Mouse (Mus musculus) heart, embryonic 13.5 days (tissue): Measurements from ENCODE around the gene Pnkd. TPM values are rescaled to one million over a fixed set of nuclear protein-coding genes. Genes with fewer than 3 reads are reported as not detected.

ENCODE experiments used
- ATAC-seq: fragments of 200-750 bp; cut with Nextera tagmentation; 2 replicates; pipeline ENCODE4 v1.8.0; 2017; ENCODE audit warnings: moderate TSS enrichment; ENCODE audit not compliant: insufficient number of reproducible peaks, low FRiP score, low TSS enrichment; ENCODE audit errors: extremely low read depth
- H3K27ac ChIP-seq: fragments of 300-500 bp; sonication (generic); replicated peaks from 2 replicates; pipeline ENCODE4 v1.5.1; 2015; ENCODE audit warnings: moderate library complexity, mild to moderate bottlenecking, inconsistent platforms
- H3K27me3 ChIP-seq: fragments of 300-500 bp; sonication (generic); replicated peaks from 2 replicates; pipeline ENCODE4 v1.6.1; 2015; ENCODE audit warnings: mild to moderate bottlenecking, inconsistent platforms
- H3K36me3 ChIP-seq: fragments of 300-500 bp; sonication (generic); 2 replicates; pipeline ENCODE4 v1.6.1; 2015; ENCODE audit warnings: mild to moderate bottlenecking, inconsistent platforms
- H3K4me1 ChIP-seq: fragments of 300-500 bp; sonication (generic); 2 replicates; pipeline ENCODE4 v1.6.1; 2015; ENCODE audit warnings: inconsistent platforms
- H3K4me2 ChIP-seq: fragments of 300-500 bp; sonication (generic); 2 replicates; pipeline ENCODE4 v1.6.1; 2015; ENCODE audit warnings: inconsistent platforms, mild to moderate bottlenecking, moderate library complexity
- H3K4me3 ChIP-seq: fragments of 300-500 bp; sonication (generic); 2 replicates; pipeline ENCODE4 v1.5.1; 2015; ENCODE audit warnings: moderate library complexity, mild to moderate bottlenecking, inconsistent platforms
- H3K9ac ChIP-seq: fragments of 300-500 bp; sonication (generic); 2 replicates; pipeline ENCODE4 v1.6.1; 2015; ENCODE audit warnings: inconsistent platforms, mild to moderate bottlenecking, moderate library complexity
- H3K9me3 ChIP-seq: fragments of 300-500 bp; sonication (generic); 2 replicates; pipeline ENCODE4 v1.6.1; 2016; ENCODE audit warnings: inconsistent platforms
- WGBS: fragments of 180-500 bp; shearing (Covaris S2); methylation state at CpG from one replicate; pipeline ENCODE4 v1.1.7; 2015; ENCODE audit warnings: mixed read lengths; 5-methylcytosine and 5-hydroxymethylcytosine counted together
- polyA plus RNA-seq: library from polyadenylated mRNA; unstranded; fragments of >200 nt; fragmentation: Nextera tagmentation; extraction: Ambion mirVana; gene quantifications from 2 replicates; pipeline ENCODE4 v1.2.1, GENCODE M21; 2015

The Pnkd gene
- polyA plus RNA-seq, 1 experiment from 2014 or later: 227 TPM

DNA sequence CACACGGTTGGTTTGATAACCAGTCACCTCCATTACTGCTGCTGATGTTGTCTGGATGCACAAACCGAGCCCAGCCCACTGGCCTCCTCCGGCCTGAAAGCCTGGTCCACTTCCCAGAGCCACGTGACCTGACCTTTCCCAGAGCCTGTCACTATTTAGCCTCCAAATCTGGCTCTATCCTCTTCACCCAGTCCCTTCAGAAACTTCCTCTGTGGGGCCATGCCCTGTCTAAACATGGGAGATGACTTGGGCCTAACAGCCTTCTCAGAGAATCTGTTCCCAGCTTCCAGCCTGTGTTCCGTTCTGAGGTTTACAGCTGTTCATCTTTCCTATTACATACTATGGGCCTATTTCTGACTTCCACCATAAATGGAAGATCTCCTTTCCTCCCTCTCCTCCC, 78.7 kb downstream of the Pnkd start:
- Histone ChIP-seq H3K4me1 (peaks cover 18% of the 10 kb centered on the region), H3K36me3 (no peaks in the 10 kb centered on the region), H3K4me3 (no peak overlapping the region), H3K9ac (no peak overlapping the region), H3K27ac (no peak overlapping the region), H3K27me3 (0 out of 2 replicates have a peak, but pooled peaks cover 4% of the 10 kb centered on the region), H3K9me3 (no peaks in the 10 kb centered on the region), H3K4me2 (no peak overlapping the region)
- ATAC-seq: no peak
- 52% methylated on average over 5 of the region's 5 CpGs for WGBS

DNA sequence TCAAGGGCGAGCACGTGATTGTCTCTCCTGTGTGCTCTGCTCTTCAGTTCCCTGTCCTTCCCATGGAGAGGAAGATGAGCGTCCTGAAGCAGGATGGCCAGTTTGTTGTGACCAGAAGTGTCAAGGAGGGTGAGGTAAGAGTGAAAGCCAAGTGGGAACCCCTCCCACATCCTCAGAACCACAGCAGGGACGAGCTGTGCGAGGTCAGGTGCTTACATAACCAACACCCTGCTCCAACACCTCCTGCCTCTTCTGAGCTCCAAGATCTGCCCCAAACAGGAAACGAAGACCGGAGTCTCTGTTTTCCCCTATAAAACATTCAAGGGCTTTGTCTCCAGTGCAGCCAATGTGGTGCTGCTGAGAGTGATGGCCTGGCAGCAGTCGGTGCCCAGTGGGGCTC, 79.5 kb downstream of the Pnkd start:
- Histone ChIP-seq H3K4me1 (peaks cover 20% of the 10 kb centered on the region), H3K27me3 (0 out of 2 replicates have a peak, but pooled peaks cover 4% of the 10 kb centered on the region), H3K9ac (no peak overlapping the region), H3K4me3 (no peak overlapping the region), H3K4me2 (no peak overlapping the region), H3K9me3 (no peaks in the 10 kb centered on the region), H3K36me3 (no peaks in the 10 kb centered on the region), H3K27ac (no peak overlapping the region)
- 63% methylated on average over 8 of the region's 8 CpGs for WGBS
- ATAC-seq: no peak

DNA sequence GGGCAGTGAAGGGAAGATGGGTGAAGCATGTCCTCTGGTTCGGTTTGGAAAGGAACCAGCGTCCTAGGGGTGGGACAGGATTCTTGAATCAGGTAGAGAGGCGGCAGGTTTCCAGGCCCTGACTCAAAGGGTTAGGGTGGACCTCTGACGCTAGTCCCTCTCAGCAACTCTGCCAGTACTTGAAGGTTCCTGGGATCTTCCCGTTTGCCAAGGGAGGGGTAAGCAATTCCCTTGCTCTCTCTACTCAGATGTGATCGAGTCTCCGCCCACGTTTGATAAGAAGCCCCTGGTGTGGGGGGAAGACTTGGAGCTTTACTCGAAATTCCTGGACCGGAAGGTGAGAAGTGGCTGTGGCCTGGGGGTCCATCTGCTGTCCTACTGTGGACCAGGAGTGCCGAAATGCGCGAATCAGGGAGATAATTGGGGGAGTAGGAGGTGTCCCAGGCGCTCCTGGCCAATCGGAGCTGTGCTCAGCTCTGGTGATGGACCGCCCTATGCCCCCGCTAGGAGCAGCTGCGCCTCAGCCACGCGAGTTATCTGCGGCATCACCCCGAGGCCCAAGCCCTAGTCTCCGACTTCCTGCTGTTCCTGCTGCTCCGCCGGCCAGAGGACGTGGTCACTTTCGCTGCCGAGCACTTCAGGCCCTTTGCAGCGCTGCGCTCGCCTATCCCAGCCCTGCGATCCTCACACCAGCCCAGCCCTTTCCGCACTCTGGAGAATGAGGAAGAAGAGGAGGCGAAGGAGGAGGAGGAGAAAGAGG, 83.3 kb downstream of the Pnkd start:
- no peak for ATAC-seq
- 0 out of 2 replicates have a peak, but pooled peaks cover 4% of the 10 kb centered on the region for H3K27me3 ChIP-seq
- H3K27ac ChIP-seq: 0 out of 2 replicates have a peak overlapping the region, but pooled peaks have one; percentile 10
- H3K4me1 ChIP-seq: peaks cover 12% of the 10 kb centered on the region
- peak overlapping the region; percentile 79 for H3K9ac ChIP-seq
- H3K4me3 ChIP-seq: peak overlapping the region; percentile 53
- H3K4me2 ChIP-seq: peak overlapping the region; percentile 81
- no peaks in the 10 kb centered on the region for H3K36me3 ChIP-seq
- H3K9me3 ChIP-seq: no peaks in the 10 kb centered on the region
- 5% methylated on average over 34 of the region's 34 CpGs for WGBS

DNA sequence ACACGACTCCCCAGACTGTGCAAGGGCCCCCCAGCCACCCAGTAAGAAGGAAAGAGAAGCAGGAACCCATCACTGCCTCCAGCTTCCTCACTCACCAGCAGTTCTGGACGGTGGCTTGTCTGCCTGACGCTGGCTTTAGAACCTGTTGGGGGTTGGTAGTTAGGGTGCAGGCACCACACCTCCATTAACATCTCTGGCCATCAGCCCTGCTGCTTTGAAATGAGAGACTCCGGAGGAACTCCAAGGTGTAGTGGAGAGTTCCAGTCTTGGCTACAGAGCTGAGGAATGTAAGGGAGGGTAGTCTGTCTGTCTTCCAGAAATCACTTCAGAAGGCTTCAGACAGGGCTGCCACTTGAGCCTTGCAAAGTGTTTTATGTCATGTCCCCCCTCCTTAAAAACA, 85.3 kb downstream of the Pnkd start:
- Histone ChIP-seq H3K36me3 (no peaks in the 10 kb centered on the region), H3K4me2 (no peak overlapping the region), H3K27ac (no peak overlapping the region), H3K4me1 (peaks cover 16% of the 10 kb centered on the region), H3K27me3 (0 out of 2 replicates have a peak, but pooled peaks cover under 1% of the 10 kb centered on the region), H3K4me3 (no peak overlapping the region), H3K9ac (0 out of 2 replicates have a peak overlapping the region, but pooled peaks have one; percentile 10), H3K9me3 (no peaks in the 10 kb centered on the region)
- ATAC-seq: no peak
- WGBS: 40% methylated on average over 4 of the region's 4 CpGs

DNA sequence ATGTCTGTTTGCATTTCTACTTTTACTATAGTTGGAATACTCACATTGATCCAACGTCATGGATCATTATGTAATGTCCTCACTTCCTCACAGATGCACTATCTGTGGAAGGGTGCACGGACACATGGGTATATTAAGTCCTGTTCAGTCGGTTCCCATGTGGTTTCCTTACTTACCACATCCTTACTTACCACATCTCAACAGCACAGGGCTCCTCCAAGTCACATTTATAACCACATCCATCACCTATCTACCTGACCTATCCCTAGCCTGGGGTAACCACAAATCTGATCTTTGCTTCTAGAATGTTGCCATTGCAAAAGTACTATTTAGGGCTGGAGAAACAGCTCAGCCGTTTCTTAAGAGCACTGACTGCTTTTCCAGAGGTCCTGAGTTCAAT, 88.6 kb downstream of the Pnkd start:
- H3K4me1 ChIP-seq: peaks cover 17% of the 10 kb centered on the region
- H3K4me3 ChIP-seq: no peak overlapping the region
- no peak overlapping the region for H3K27ac ChIP-seq
- no peaks in the 10 kb centered on the region for H3K9me3 ChIP-seq
- no peak for ATAC-seq
- no peak overlapping the region for H3K4me2 ChIP-seq
- 70% methylated on average over 4 of the region's 4 CpGs for WGBS
- no peak overlapping the region for H3K9ac ChIP-seq
- H3K27me3 ChIP-seq: no peaks in the 10 kb centered on the region
- H3K36me3 ChIP-seq: no peaks in the 10 kb centered on the region

DNA sequence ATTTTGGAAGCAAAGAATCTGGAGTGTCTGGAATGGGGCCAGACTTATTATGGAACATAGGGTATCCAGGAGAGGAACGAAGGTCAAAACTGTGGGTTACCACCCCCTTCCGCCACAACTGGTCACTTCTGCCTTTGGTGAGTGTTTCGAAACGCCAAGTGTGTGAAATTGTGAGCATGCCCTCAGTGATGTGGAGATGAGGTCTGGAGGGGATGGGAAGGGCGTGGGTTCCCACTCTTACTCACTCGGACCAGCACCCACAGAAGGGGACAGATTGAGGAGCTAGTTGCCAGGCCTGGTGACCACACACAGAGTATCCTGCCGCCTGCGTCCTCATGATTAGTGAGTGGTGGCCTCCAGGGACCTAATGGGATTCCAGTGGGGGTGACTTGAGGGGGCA, 90.2 kb downstream of the Pnkd start, which contains the start of gene Slc11a1:
Gene Slc11a1, plus strand, starts transcription at position 216 of the 400 bp plus-strand sequence.
- H3K4me1 ChIP-seq: peaks cover 14% of the 10 kb centered on the region
- no peak within 1 kb of the TSS for H3K4me3 ChIP-seq
- H3K9ac ChIP-seq: 0 out of 2 replicates have a peak within 1 kb of the TSS, but pooled peaks have one; percentile 33
- 73% methylated on average over 8 of the region's 8 CpGs for WGBS
- no peaks in the 10 kb centered on the region for H3K9me3 ChIP-seq
- no peak for ATAC-seq
- H3K27me3 ChIP-seq: no peaks in the 10 kb centered on the region
- no peak within 1 kb of the TSS for H3K27ac ChIP-seq
- no peaks in the 10 kb centered on the region for H3K36me3 ChIP-seq
- no peak within 1 kb of the TSS for H3K4me2 ChIP-seq

DNA sequence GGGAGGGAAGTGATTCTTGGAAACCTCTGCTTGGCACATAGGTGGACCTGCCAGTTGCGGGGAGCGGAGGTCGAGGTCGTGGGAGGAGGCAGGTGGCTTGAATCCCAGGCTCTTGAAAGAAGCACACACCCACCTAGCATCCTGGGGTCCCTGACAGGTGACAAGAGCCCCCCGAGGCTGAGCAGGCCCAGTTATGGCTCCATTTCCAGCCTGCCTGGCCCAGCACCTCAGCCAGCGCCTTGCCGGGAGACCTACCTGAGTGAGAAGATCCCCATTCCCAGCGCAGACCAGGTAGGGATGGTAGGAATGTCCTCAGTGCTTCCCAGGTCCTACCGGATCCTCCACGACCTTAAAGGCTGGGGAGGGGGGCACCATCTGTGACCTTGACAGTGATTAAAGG, 90.8 kb downstream of the Pnkd start:
- no peak for ATAC-seq
- H3K4me3 ChIP-seq: no peak overlapping the region
- H3K4me2 ChIP-seq: no peak overlapping the region
- H3K36me3 ChIP-seq: no peaks in the 10 kb centered on the region
- no peak overlapping the region for H3K27ac ChIP-seq
- no peaks in the 10 kb centered on the region for H3K27me3 ChIP-seq
- no peaks in the 10 kb centered on the region for H3K9me3 ChIP-seq
- WGBS: 75% methylated on average over 10 of the region's 10 CpGs
- peaks cover 14% of the 10 kb centered on the region for H3K4me1 ChIP-seq
- H3K9ac ChIP-seq: 0 out of 2 replicates have a peak overlapping the region, but pooled peaks have one; percentile 33

DNA sequence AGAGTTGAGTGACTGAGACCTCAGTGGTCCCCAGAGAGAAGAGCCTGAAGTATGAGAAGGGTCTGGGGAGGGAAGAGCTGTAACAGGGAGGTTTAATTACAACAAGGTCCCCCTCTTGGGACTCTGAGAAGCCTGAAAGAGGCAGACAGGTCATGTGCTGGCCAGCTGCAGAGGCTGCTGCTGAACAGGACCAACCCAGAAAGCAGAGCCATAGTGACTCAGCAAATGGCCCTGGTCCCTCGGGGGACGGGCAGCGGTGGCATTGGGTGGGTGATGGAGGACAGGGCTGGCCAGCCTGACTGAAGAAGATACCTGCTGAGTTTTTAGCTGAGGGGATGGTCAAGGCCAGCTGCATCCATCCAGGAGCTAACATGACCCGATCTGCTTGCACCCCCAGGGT, 91.7 kb downstream of the Pnkd start:
- H3K27ac ChIP-seq: no peak overlapping the region
- no peak for ATAC-seq
- H3K36me3 ChIP-seq: no peaks in the 10 kb centered on the region
- H3K4me2 ChIP-seq: no peak overlapping the region
- no peak overlapping the region for H3K4me3 ChIP-seq
- H3K4me1 ChIP-seq: peaks cover 14% of the 10 kb centered on the region
- H3K9me3 ChIP-seq: no peaks in the 10 kb centered on the region
- no peaks in the 10 kb centered on the region for H3K27me3 ChIP-seq
- H3K9ac ChIP-seq: no peak overlapping the region
- WGBS: 75% methylated on average over 4 of the region's 4 CpGs

DNA sequence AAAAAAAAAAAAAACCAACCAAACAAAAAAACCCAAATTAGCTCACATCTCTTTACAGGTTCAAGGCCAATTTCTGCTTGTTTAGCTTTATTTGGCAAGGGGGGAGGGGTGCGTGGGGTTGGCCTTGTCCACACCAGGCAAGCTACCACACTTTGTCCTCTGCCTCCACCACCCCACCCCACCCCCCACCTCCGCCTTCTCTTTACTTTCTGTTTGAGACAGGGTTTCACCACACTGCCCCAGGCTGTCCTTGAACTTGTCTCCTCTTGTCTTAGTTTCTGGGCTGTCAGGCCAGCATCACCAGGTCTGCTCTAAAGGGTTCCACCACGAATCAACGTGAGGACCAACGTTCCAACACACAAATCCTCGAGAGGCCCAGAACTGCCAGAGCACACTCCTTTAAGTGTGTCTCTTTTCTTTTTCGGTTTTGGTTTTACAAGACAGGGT, 94.4 kb downstream of the Pnkd start:
- Histone ChIP-seq H3K27ac (no peak overlapping the region), H3K4me1 (peaks cover 14% of the 10 kb centered on the region), H3K4me3 (no peak overlapping the region), H3K27me3 (no peaks in the 10 kb centered on the region), H3K4me2 (no peak overlapping the region), H3K9ac (no peak overlapping the region), H3K9me3 (no peaks in the 10 kb centered on the region), H3K36me3 (no peaks in the 10 kb centered on the region)
- WGBS: 85% methylated on average over 7 of the region's 7 CpGs
- no peak for ATAC-seq

DNA sequence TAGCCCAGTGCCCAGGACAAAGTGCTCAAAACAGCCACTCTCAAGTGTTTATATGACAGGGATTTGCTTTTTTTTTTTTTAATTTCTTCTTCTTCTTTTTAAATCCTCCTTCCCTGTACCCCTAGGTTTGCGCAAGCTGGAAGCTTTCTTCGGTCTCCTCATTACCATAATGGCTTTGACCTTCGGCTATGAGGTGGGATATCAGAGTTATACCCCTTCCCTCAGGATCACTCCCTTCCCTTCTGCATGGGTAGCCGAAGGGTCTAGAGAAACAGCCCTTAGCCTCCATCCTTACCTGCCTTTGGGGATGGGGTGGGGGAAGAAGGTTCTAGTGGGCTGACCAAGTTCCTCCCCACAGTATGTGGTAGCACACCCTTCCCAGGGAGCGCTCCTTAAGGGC, 95.8 kb downstream of the Pnkd start:
- H3K4me1 ChIP-seq: peaks cover 8% of the 10 kb centered on the region; the same call in 1 of the 2 replicates
- no peak for ATAC-seq
- no peak overlapping the region for H3K4me3 ChIP-seq
- H3K27me3 ChIP-seq: no peaks in the 10 kb centered on the region
- no peaks in the 10 kb centered on the region for H3K9me3 ChIP-seq
- no peak overlapping the region for H3K4me2 ChIP-seq
- H3K9ac ChIP-seq: no peak overlapping the region
- no peaks in the 10 kb centered on the region for H3K36me3 ChIP-seq
- no peak overlapping the region for H3K27ac ChIP-seq
- 82% methylated on average over 5 of the region's 5 CpGs for WGBS

DNA sequence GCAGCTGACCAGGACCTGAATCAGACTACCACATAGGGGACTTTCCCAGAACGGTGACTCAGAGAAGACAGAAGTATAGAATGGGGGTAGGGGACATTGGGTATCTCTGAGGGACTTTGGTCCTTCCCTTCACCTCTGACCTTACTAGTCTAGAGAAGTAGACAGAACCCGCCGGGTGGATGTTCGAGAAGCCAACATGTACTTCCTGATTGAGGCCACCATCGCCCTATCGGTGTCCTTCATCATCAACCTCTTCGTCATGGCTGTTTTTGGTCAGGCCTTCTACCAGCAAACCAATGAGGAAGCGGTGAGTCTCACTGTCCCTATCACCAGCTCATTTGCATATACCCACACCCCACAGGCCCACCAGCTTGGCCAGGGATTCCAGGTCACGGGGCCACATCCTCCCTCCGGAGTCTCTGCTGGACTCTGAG, 96.9 kb downstream of the Pnkd start:
- Histone ChIP-seq H3K27ac (no peak overlapping the region), H3K4me1 (peaks cover 4% of the 10 kb centered on the region; the same call in 1 of the 2 replicates), H3K36me3 (no peaks in the 10 kb centered on the region), H3K9me3 (no peaks in the 10 kb centered on the region), H3K27me3 (no peaks in the 10 kb centered on the region), H3K4me2 (no peak overlapping the region), H3K4me3 (no peak overlapping the region), H3K9ac (no peak overlapping the region)
- WGBS: 79% methylated on average over 10 of the region's 10 CpGs
- ATAC-seq: no peak

DNA sequence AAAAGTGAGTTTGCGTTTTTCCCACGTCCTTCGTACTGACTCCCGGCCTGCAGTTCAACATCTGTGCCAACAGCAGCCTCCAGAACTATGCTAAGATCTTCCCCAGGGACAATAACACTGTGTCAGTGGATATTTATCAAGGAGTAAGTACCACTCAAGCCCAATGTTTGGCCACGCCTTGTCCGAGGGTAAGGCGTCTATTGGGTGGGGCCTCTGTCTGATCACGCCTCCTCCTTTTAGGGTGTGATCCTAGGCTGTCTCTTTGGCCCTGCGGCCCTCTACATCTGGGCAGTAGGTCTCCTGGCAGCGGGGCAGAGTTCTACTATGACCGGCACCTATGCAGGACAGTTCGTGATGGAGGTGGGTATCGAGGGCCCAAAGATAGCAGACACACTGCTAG, 98.7 kb downstream of the Pnkd start:
- Histone ChIP-seq H3K36me3 (no peaks in the 10 kb centered on the region), H3K9ac (no peak overlapping the region), H3K4me3 (no peak overlapping the region), H3K4me1 (peaks cover 18% of the 10 kb centered on the region), H3K9me3 (no peaks in the 10 kb centered on the region), H3K27ac (no peak overlapping the region), H3K27me3 (no peaks in the 10 kb centered on the region), H3K4me2 (no peak overlapping the region)
- no peak for ATAC-seq
- 81% methylated on average over 13 of the region's 13 CpGs for WGBS
